Comparison of ENCODE assay signal across 18 mouse cellular contexts in the genomic region with DNA sequence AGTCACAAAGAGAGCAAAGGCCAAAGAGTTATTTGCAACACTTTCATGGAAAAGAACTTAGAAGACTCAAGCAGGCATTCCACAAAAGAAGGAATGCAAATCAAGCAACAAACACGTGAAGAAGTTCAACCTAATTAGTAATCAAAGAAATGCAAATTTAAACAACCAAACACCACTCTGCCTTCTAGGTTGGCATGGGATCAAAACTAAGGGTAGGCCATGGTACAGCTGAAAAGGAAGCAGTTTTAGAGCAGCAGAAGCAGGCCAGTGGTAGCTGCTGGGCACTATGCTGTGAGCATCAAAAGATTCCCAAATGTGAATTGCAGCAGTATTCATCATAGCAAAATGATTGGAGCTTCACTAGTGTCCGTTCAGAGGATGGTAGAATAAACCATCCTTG. TPM values are rescaled to one million over a fixed set of nuclear protein-coding genes. Genes with fewer than 3 reads are reported as not detected.
DNase-seq lines count a peak whose midpoint lies in the region; ATAC-seq and TF ChIP-seq lines count a peak whose summit lies in the region.
"Had no signal": no experiment of that assay in that cellular context is flagged by ENCODE, and none has a peak within 500 bp of the region (broad histone marks: within the 10 kb centered on the region; RNA-seq: fewer than 3 reads in every experiment).

No protein-coding gene starts in this region.

- no peaks in the 10 kb centered on the region for H3K27me3 ChIP-seq in forebrain, embryonic 14.5 days (replicated peaks; ENCODE audit: control insufficient read depth, insufficient read depth, low read length)
- peaks cover 3% of the 10 kb centered on the region; the same call in 1 of the 2 replicates for H3K27me3 ChIP-seq in forebrain, embryonic 12.5 days
- H3K27me3 ChIP-seq in forebrain, embryonic 16.5 days (replicated peaks; ENCODE audit: control insufficient read depth, insufficient read depth, low read length) = no peaks in the 10 kb centered on the region
- no peaks in the 10 kb centered on the region for H3K27me3 ChIP-seq in forebrain, embryonic 11.5 days (ENCODE audit: control insufficient read depth, insufficient read depth, low read length)
- no peaks in the 10 kb centered on the region for H3K27me3 ChIP-seq in kidney, postnatal 0 days (ENCODE audit: insufficient read depth, low read length)
- no peaks in the 10 kb centered on the region for H3K27me3 ChIP-seq in midbrain, embryonic 14.5 days (ENCODE audit: control insufficient read depth, insufficient read depth, low read length)
- H3K27me3 ChIP-seq: embryonic facial prominence, embryonic 12.5 days had no signal

- DNase-seq in forebrain, embryonic 14.5 days (ENCODE audit: low spot score) = peak; percentile 58
- no peak for DNase-seq in forebrain, embryonic 11.5 days (ENCODE audit: low spot score)
- DNase-seq in kidney, postnatal 0 days (ENCODE audit: low spot score) = peak; percentile 12
- DNase-seq in kidney, postnatal 14 days = no peak
- DNase-seq in midbrain, embryonic 14.5 days = no peak
- DNase-seq: adrenal gland, adult 2 months; adrenal gland, postnatal 10 days; adrenal gland, postnatal 25 days; cerebellum, adult 11-12 months; cerebellum, adult 2 months; cerebellum, adult 9-10 months; cerebellum, postnatal 10 days; cerebellum, postnatal 25 days had no signal

- 32% methylated on average over 2 of the region's 2 CpGs for WGBS in forebrain, embryonic 14.5 days
- WGBS in forebrain, embryonic 12.5 days = 44% methylated on average over 2 of the region's 2 CpGs
- 22% methylated on average over 2 of the region's 2 CpGs for WGBS in forebrain, embryonic 16.5 days
- 52% methylated on average over 2 of the region's 2 CpGs for WGBS in forebrain, embryonic 11.5 days
- 51% methylated on average over 2 of the region's 2 CpGs for WGBS in kidney, postnatal 0 days
- 54% methylated on average over 2 of the region's 2 CpGs for WGBS in midbrain, embryonic 14.5 days

- H3K9me3 ChIP-seq in forebrain, embryonic 14.5 days (replicated peaks; ENCODE audit: control insufficient read depth, low read length) = no peaks in the 10 kb centered on the region
- no peaks in the 10 kb centered on the region for H3K9me3 ChIP-seq in forebrain, embryonic 12.5 days
- H3K9me3 ChIP-seq in forebrain, embryonic 16.5 days (ENCODE audit: control insufficient read depth, low read length) = no peaks in the 10 kb centered on the region
- H3K9me3 ChIP-seq in forebrain, embryonic 11.5 days (ENCODE audit: control insufficient read depth, low read length) = no peaks in the 10 kb centered on the region
- no peaks in the 10 kb centered on the region for H3K9me3 ChIP-seq in kidney, postnatal 0 days (replicated peaks; ENCODE audit: low read length)
- no peaks in the 10 kb centered on the region for H3K9me3 ChIP-seq in midbrain, embryonic 14.5 days (ENCODE audit: control insufficient read depth, low read length)
- H3K9me3 ChIP-seq: embryonic facial prominence, embryonic 10.5 days; embryonic facial prominence, embryonic 12.5 days had no signal

- ATAC-seq in forebrain, embryonic 14.5 days = peak; percentile 63; the same call in 1 of the 2 replicates
- ATAC-seq in forebrain, embryonic 12.5 days (ENCODE audit: low FRiP score) = no peak
- peak; percentile 72 for ATAC-seq in forebrain, embryonic 16.5 days
- ATAC-seq in forebrain, embryonic 11.5 days (replicated peaks; ENCODE audit: low FRiP score) = no peak
- no peak for ATAC-seq in kidney, postnatal 0 days (replicated peaks; ENCODE audit: low FRiP score, low read depth)
- no peak for ATAC-seq in midbrain, embryonic 14.5 days (ENCODE audit: low FRiP score, low TSS enrichment)

- no peak overlapping the region for H3K9ac ChIP-seq in forebrain, embryonic 14.5 days (ENCODE audit: low read length)
- H3K9ac ChIP-seq in forebrain, embryonic 12.5 days = no peak overlapping the region
- no peak overlapping the region for H3K9ac ChIP-seq in forebrain, embryonic 16.5 days (replicated peaks; ENCODE audit: low read depth, low read length)
- no peak overlapping the region for H3K9ac ChIP-seq in forebrain, embryonic 11.5 days (ENCODE audit: low read length)
- H3K9ac ChIP-seq in kidney, postnatal 0 days (ENCODE audit: low read depth, low read length) = no peak overlapping the region
- no peak overlapping the region for H3K9ac ChIP-seq in midbrain, embryonic 14.5 days (replicated peaks; ENCODE audit: low read length)
- H3K9ac ChIP-seq: embryonic facial prominence, embryonic 12.5 days had no signal

- no peak overlapping the region for H3K27ac ChIP-seq in forebrain, embryonic 14.5 days (ENCODE audit: low read depth, low read length)
- H3K27ac ChIP-seq in forebrain, embryonic 12.5 days = no peak overlapping the region
- H3K27ac ChIP-seq in forebrain, embryonic 16.5 days (ENCODE audit: low read length) = no peak overlapping the region
- H3K27ac ChIP-seq in forebrain, embryonic 11.5 days (ENCODE audit: low read depth, low read length) = no peak overlapping the region
- no peak overlapping the region for H3K27ac ChIP-seq in kidney, postnatal 0 days
- H3K27ac ChIP-seq in midbrain, embryonic 14.5 days (replicated peaks; ENCODE audit: low read depth, low read length) = no peak overlapping the region
- H3K27ac ChIP-seq: embryonic facial prominence, embryonic 10.5 days; embryonic facial prominence, embryonic 12.5 days had no signal

- H3K4me2 ChIP-seq in forebrain, embryonic 14.5 days (ENCODE audit: low read length) = no peak overlapping the region
- no peak overlapping the region for H3K4me2 ChIP-seq in forebrain, embryonic 12.5 days
- H3K4me2 ChIP-seq in forebrain, embryonic 16.5 days (ENCODE audit: low read length) = no peak overlapping the region
- no peak overlapping the region for H3K4me2 ChIP-seq in forebrain, embryonic 11.5 days (ENCODE audit: low read depth, low read length, severe bottlenecking)
- H3K4me2 ChIP-seq in kidney, postnatal 0 days (ENCODE audit: low read length) = no peak overlapping the region
- no peak overlapping the region for H3K4me2 ChIP-seq in midbrain, embryonic 14.5 days (ENCODE audit: low read length)
- H3K4me2 ChIP-seq: embryonic facial prominence, embryonic 12.5 days had no signal

- H3K4me3 ChIP-seq in forebrain, embryonic 14.5 days (ENCODE audit: low read depth, low read length) = no peak overlapping the region
- H3K4me3 ChIP-seq in forebrain, embryonic 12.5 days (replicated peaks) = no peak overlapping the region
- H3K4me3 ChIP-seq in forebrain, embryonic 16.5 days (replicated peaks; ENCODE audit: low read length) = no peak overlapping the region
- no peak overlapping the region for H3K4me3 ChIP-seq in forebrain, embryonic 11.5 days (ENCODE audit: low read depth, low read length)
- H3K4me3 ChIP-seq in kidney, postnatal 0 days (replicated peaks; ENCODE audit: low read depth, low read length) = no peak overlapping the region
- no peak overlapping the region for H3K4me3 ChIP-seq in midbrain, embryonic 14.5 days (replicated peaks; ENCODE audit: low read depth, low read length)
- H3K4me3 ChIP-seq: embryonic facial prominence, embryonic 10.5 days; embryonic facial prominence, embryonic 12.5 days had no signal

- no peak for TF ChIP-seq CTCF in kidney, postnatal 0 days (IDR thresholded peaks at IDR 0.05; ENCODE audit: low read depth)

- peaks cover 6% of the 10 kb centered on the region for H3K4me1 ChIP-seq in forebrain, embryonic 14.5 days (ENCODE audit: control insufficient read depth, insufficient read depth, low read length)
- H3K4me1 ChIP-seq in forebrain, embryonic 12.5 days = peaks cover 12% of the 10 kb centered on the region
- H3K4me1 ChIP-seq in forebrain, embryonic 16.5 days (replicated peaks; ENCODE audit: control insufficient read depth, insufficient read depth, low read length) = peaks cover 3% of the 10 kb centered on the region; the same call in 1 of the 2 replicates
- H3K4me1 ChIP-seq in forebrain, embryonic 11.5 days (replicated peaks; ENCODE audit: control insufficient read depth, insufficient read depth, low read length) = peaks cover 4% of the 10 kb centered on the region; the same call in 1 of the 2 replicates
- H3K4me1 ChIP-seq in kidney, postnatal 0 days (replicated peaks; ENCODE audit: insufficient read depth, low read length) = no peaks in the 10 kb centered on the region
- H3K4me1 ChIP-seq in midbrain, embryonic 14.5 days (ENCODE audit: control insufficient read depth, insufficient read depth, low read length) = peaks cover 9% of the 10 kb centered on the region
- H3K4me1 ChIP-seq: embryonic facial prominence, embryonic 12.5 days had no signal

- H3K36me3 ChIP-seq in forebrain, embryonic 14.5 days (ENCODE audit: control insufficient read depth, insufficient read depth, low read length) = no peaks in the 10 kb centered on the region
- no peaks in the 10 kb centered on the region for H3K36me3 ChIP-seq in forebrain, embryonic 12.5 days (replicated peaks)
- H3K36me3 ChIP-seq in forebrain, embryonic 16.5 days (ENCODE audit: control insufficient read depth, insufficient read depth) = no peaks in the 10 kb centered on the region
- no peaks in the 10 kb centered on the region for H3K36me3 ChIP-seq in forebrain, embryonic 11.5 days (ENCODE audit: control insufficient read depth, insufficient read depth, low read length)
- no peaks in the 10 kb centered on the region for H3K36me3 ChIP-seq in kidney, postnatal 0 days (ENCODE audit: insufficient read depth, low read length)
- no peaks in the 10 kb centered on the region for H3K36me3 ChIP-seq in midbrain, embryonic 14.5 days (ENCODE audit: control insufficient read depth, insufficient read depth, low read length)
- H3K36me3 ChIP-seq: embryonic facial prominence, embryonic 10.5 days; embryonic facial prominence, embryonic 12.5 days had no signal

RNA-seq across cellular contexts. Expression of gene Neurod1, which starts 59.4 kb away (rescaled TPM):
- polyA plus RNA-seq in forebrain, embryonic 14.5 days (2014; fragmentation: Nextera tagmentation; extraction: Ambion mirVana) = 44.4 and 60.1 TPM in 2 replicates
- polyA plus RNA-seq in forebrain, embryonic 12.5 days (2016; fragmentation: Nextera tagmentation; extraction: Ambion mirVana) = 44.3 and 46.8 TPM in 2 replicates
- polyA plus RNA-seq in forebrain, embryonic 16.5 days (2015; fragmentation: Nextera tagmentation; extraction: Ambion mirVana) = 55.8 and 68.6 TPM in 2 replicates
- 30.7 and 34.3 TPM in 2 replicates for polyA plus RNA-seq in forebrain, embryonic 11.5 days (2014; fragmentation: Nextera tagmentation; extraction: Ambion mirVana)
- not detected in 2 replicates for polyA plus RNA-seq in kidney, postnatal 0 days (2015; fragmentation: Nextera tagmentation; extraction: Ambion mirVana)
- 37.0 and 40.2 TPM in 2 replicates for polyA plus RNA-seq in midbrain, embryonic 14.5 days (2014; fragmentation: Nextera tagmentation; extraction: Ambion mirVana)
- polyA plus RNA-seq: C2C12 had no signal

RNA-seq across cellular contexts. Expression of gene Cerkl, which starts 59.5 kb away (rescaled TPM):
- polyA plus RNA-seq in forebrain, embryonic 14.5 days (2014; fragmentation: Nextera tagmentation; extraction: Ambion mirVana) = 1.1 and 2.0 TPM in 2 replicates
- polyA plus RNA-seq in forebrain, embryonic 12.5 days (2016; fragmentation: Nextera tagmentation; extraction: Ambion mirVana) = 1.5 and 2.4 TPM in 2 replicates
- polyA plus RNA-seq in forebrain, embryonic 16.5 days (2015; fragmentation: Nextera tagmentation; extraction: Ambion mirVana) = 1.3 and 1.5 TPM in 2 replicates
- 1.2 and 2.2 TPM in 2 replicates for polyA plus RNA-seq in forebrain, embryonic 11.5 days (2014; fragmentation: Nextera tagmentation; extraction: Ambion mirVana)
- 1.9 and 2.1 TPM in 2 replicates for polyA plus RNA-seq in kidney, postnatal 0 days (2015; fragmentation: Nextera tagmentation; extraction: Ambion mirVana)
- 1.1 and 3.3 TPM in 2 replicates for polyA plus RNA-seq in midbrain, embryonic 14.5 days (2014; fragmentation: Nextera tagmentation; extraction: Ambion mirVana)
- polyA plus RNA-seq: C2C12 had no signal

Comparison
In these comparisons a context has a peak if more than half of its experiments do, and no peak if none do; other contexts are left out.
1. ATAC-seq: peak in forebrain, embryonic 14.5 days (single experiment) and forebrain, embryonic 16.5 days (single experiment); none in forebrain, embryonic 12.5 days (single experiment), forebrain, embryonic 11.5 days (single experiment), kidney, postnatal 0 days (single experiment) and midbrain, embryonic 14.5 days (single experiment).
2. DNase-seq: peak in forebrain, embryonic 14.5 days (single experiment) and kidney, postnatal 0 days (single experiment); none in forebrain, embryonic 11.5 days (single experiment), kidney, postnatal 14 days (single experiment) and midbrain, embryonic 14.5 days (single experiment).
3. RNA of gene Neurod1, which starts 59.4 kb away (polyA plus RNA-seq): 55.8 to 68.6 TPM in forebrain, embryonic 16.5 days, 44.3 to 46.8 TPM in forebrain, embryonic 12.5 days, 44.4 to 60.1 TPM in forebrain, embryonic 14.5 days, 37.0 to 40.2 TPM in midbrain, embryonic 14.5 days and 30.7 to 34.3 TPM in forebrain, embryonic 11.5 days; not detected in kidney, postnatal 0 days; every median in the first group is over 10 times any median in the second.